Mouse (Mus musculus) T-helper 2 cell (primary cell): ENCODE data around the gene Olfr1475.
"Not testable (repeated sequence)": the region's sequence is repeated elsewhere in the genome, so short reads cannot be mapped to it uniquely, and the experiment has no call there.

Experiments used
- in situ Hi-C: fragments of 300-600 bp; cut with MboI, MseI; formaldehyde crosslinking; loops from one replicate; pipeline ENCODE4 v1.15.1; 2025; ENCODE audit warnings: high pct_unique_total_duplicates

The Olfr1475 gene

DNA sequence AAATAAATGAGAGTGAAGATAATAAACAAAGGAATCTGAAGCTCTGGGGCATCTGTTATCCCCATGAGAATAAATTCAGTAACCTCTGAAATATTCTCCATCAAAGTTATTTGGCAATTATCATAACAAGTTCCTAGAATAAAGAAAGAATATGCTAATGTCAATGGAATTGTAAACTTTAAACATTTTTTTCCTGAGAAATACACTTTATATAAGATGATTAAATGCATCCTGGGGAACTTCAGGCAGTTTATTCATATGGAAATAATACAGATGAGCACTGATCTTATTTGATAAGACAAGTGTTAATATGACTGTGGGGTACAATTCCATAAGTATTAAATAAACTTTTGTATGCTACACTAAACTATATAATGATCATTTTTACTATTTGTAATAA lies at the start of gene Olfr1475:
TSS of gene Olfr1475 (minus strand) at position 101 of the 400 bp plus-strand sequence.
- in situ Hi-C loops = no loop called here

DNA sequence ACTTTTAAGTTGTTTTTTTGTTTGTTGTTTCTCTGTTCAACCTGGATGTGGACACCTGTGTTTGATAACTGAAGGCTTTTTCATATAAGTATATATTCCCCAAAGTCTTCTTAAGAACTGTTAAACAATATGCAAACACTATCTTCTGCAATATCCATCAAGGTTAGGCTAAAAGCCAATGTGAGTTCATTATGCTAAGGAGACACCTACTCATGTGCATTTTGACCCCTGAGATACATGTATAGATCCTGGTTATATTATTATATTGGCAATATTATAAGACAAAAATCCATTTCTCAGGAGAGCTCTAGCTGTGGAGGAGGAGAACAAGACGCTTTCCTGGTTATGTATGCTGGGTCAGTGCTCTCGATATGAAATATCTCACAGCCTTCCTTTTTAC lies 47.6 kb upstream of the Olfr1475 start, which contains the start of gene Olfr1480:
TSS of gene Olfr1480 (plus strand) at position 301 of the 400 bp plus-strand sequence.
- in situ Hi-C loops = no loop called here

DNA sequence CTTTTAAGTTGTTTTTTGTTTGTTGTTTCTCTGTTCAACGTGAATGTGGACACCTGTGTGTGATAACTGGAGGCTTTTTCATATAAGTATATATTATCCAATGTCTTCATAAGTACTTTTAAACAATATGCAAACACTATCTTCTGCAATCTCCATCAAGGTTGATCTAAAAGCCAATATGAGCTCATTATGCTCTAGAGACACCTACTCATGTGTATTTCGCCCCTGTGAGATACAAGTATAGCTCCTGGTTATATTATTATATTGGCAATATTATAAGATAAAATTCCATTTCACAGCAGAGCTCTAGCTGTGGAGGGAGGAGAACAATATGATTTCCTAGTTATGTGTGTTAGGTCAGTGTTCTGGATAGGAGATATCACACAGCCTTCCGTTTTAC lies 20.2 kb upstream of the Olfr1475 start, which contains the start of gene Olfr1477:
TSS of gene Olfr1477 (plus strand) at position 301 of the 400 bp plus-strand sequence.
- in situ Hi-C loops = no loop called here

DNA sequence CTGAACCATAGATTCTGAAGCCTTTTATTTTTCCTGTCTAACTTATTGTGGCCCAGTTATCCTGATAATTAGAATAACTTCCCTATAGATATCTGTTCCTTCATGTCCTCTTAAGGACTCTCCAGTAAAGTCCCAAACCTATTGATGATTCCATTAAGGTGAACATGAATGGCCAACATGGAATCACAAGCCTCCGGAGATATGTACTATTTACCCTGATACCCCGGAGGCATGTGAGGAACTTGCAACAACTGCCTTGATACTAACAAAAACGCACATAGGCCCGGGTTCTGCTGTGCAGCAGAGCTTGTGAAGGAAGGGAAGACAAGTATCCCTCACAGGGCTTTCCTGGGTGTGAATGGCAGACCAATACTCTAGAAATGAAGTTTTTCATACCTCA lies 10.7 kb downstream of the Olfr1475 start, which contains the start of gene Olfr1474:
TSS of gene Olfr1474 (plus strand) at position 301 of the 400 bp plus-strand sequence.
- in situ Hi-C loops = not testable (repeated sequence)

DNA sequence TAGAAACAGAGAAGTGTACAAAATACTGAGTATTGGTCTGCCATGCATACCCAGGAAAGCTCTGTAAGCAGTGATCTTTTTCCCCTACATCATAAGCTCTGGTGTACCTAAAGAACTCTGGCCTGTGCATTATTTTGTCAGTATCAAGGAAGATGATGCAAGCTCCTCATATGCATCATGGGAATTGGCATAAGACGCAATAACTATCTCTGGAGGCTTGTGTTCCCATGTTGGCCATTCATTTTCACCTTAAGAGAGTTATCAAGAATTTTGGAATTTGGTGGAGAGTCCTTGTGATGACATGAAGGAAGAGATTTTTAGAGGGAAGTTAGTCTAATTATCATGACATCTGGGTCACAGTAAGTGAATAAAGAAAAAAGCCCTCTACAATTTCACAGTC lies 24.0 kb downstream of the Olfr1475 start, which contains the start of gene Olfr1472:
TSS of gene Olfr1472 (minus strand) at position 101 of the 400 bp plus-strand sequence.
- in situ Hi-C loops = no loop called here

DNA sequence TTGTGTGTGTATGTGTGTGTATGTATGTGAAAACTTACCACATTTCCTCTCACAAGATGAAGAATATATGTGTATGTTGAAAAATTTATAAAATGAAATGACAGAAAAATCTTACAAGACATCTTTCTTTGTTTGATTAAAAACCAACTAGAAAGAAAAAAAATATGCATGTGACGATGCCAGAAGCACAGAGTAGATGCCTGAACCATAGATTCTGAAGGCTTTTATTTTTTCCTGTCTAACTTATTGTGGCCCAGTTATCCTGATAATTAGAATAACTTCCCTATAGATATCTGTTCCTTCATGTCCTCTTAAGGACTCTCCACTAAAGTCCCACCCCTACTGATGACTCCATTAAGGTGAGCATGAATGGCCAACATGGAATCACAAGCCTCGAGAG lies 36.9 kb downstream of the Olfr1475 start, which contains the start of gene Olfr1471:
TSS of gene Olfr1471 (plus strand) at position 301 of the 400 bp plus-strand sequence.
- in situ Hi-C loops = not testable (repeated sequence)
